Mouse (Mus musculus): Measurements from ENCODE around the gene Col8a1.

Gene Col8a1

GRCm38 (mm10) chr16:57671637-57672036 lies 82.9 kb downstream of the Col8a1 start:
- no peak for DNase-seq

- peak; percentile 52 for DNase-seq
These were observed 85.2 kb downstream of the Col8a1 start for GRCm38 (mm10) chr16:57669348-57669747.

- DNase-seq: no peak
These were observed 91.9 kb downstream of the Col8a1 start for GRCm38 (mm10) chr16:57662661-57663060.

GRCm38 (mm10) chr16:57649888-57650287 lies 104.6 kb downstream of the Col8a1 start:
- peak; percentile 3 for DNase-seq

- DNase-seq: no peak
These were observed 113.1 kb downstream of the Col8a1 start for GRCm38 (mm10) chr16:57641346-57641885.

- DNase-seq: no peak
These were observed 119.8 kb downstream of the Col8a1 start for GRCm38 (mm10) chr16:57634766-57635165.

GRCm38 (mm10) chr16:57634191-57634590 lies 120.3 kb downstream of the Col8a1 start:
- DNase-seq: peak; percentile 86

- peak; percentile 53 for DNase-seq
These were observed 142.8 kb downstream of the Col8a1 start for GRCm38 (mm10) chr16:57611768-57612167.

GRCm38 (mm10) chr16:57606444-57607227 lies 147.9 kb downstream of the Col8a1 start, which contains the start of gene Cmss1:
Gene Cmss1 (minus strand): TSS chr16:57606864.
- peak; percentile 86 for DNase-seq

- no peak for DNase-seq
These were observed 153.5 kb downstream of the Col8a1 start for GRCm38 (mm10) chr16:57601031-57601430.

- peak; percentile 35 for DNase-seq
These were observed 157.1 kb downstream of the Col8a1 start for GRCm38 (mm10) chr16:57597295-57597957.

GRCm38 (mm10) chr16:57593422-57594157 lies 160.9 kb downstream of the Col8a1 start:
- DNase-seq: peak; percentile 79

- DNase-seq: no peak
These were observed 169.3 kb downstream of the Col8a1 start for GRCm38 (mm10) chr16:57585201-57585600.

GRCm38 (mm10) chr16:57582008-57582407 lies 172.5 kb downstream of the Col8a1 start:
- peak; percentile 65 for DNase-seq

GRCm38 (mm10) chr16:57580041-57580440 lies 174.5 kb downstream of the Col8a1 start:
- peak; percentile 30 for DNase-seq

GRCm38 (mm10) chr16:57577519-57577918 lies 177.0 kb downstream of the Col8a1 start:
- no peak for DNase-seq

GRCm38 (mm10) chr16:57575764-57576388 lies 178.7 kb downstream of the Col8a1 start:
- DNase-seq: no peak
